Mouse (Mus musculus): ENCODE results near the gene Cul4b. TPM values are rescaled to one million over a fixed set of nuclear protein-coding genes. Genes with fewer than 3 reads are reported as not detected.

The Cul4b gene
- 42.3 TPM for polyA plus RNA-seq (2015; fragmentation: Illumina TruSeq; extraction: RNeasy Lipid Tissue Mini Kit (QIAGEN cat#74804); ENCODE audit: insufficient read depth, low replicate concordance)

DNA sequence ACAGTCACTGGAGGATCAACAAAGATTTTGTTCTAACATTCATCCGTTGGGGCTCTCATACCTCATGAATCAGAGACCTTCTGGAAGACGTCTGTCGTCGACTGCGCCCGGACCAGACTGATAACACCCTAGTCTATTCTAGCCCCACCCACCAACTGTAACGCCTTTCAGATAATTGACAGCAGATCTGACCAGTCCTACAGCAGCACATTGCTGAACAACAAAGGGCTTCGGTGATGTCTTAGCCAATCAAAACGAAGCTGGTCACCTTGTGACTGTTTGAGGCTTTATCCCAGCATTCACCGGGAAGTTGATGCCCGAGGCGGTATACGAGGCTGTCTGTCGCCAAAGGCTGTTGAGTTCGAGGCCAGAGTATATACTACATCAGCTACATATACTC lies at the start of gene Cul4b:
Gene Cul4b, minus strand, starts transcription at position 119 of the 400 bp plus-strand sequence.

DNA sequence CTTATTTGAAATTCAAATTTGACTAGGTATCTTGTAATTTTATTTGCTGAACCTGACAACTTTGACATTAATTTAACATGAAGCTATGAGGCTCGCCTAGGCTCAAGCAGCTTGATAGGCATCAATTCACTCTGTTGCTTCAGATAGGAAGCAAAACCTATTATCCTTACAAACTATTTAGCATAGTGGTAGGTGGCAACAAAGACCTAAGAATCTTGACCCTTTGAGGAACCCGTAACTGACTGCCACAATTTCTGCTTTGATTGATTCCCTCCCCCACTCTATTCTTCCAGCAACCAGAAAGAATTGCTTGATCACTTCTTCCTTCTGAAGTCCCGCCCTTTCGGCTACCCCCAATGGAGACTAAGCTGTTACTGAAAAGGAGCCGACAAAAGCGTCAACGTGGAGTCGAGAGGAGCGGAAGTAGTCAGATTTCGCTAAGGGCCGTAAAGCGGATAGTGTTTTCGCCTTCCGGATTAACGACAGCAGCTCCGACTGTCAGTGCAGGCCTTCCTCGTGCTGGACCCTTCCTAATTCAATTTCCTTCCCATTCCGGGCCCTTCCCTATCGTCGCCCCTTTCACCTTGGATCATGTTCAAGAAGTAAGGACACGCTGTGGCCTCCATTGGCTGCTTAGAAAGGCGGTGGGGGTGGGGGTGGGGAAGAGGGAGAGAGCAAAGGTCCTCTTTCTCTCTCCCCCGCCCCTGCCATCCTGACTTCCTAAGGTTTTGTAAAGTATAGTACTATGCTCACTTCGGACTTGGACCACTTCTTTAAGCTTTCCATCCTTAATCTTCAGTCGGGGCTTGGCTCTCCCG lies 24.4 kb upstream of the Cul4b start, which contains the start of gene Mcts1:
Gene Mcts1, plus strand, starts transcription at position 402 of the 818 bp plus-strand sequence.

Other genes with a start within 250 kb of the Cul4b start
- 155 TPM for gene Lamp2, start 119.7 kb downstream of the Cul4b start, polyA plus RNA-seq (2015; fragmentation: Illumina TruSeq; extraction: RNeasy Lipid Tissue Mini Kit (QIAGEN cat#74804); ENCODE audit: insufficient read depth, low replicate concordance)
- 135 TPM for gene Mcts1, start 24.4 kb upstream of the Cul4b start, polyA plus RNA-seq (2015; fragmentation: Illumina TruSeq; extraction: RNeasy Lipid Tissue Mini Kit (QIAGEN cat#74804); ENCODE audit: insufficient read depth, low replicate concordance)
- 28.3 TPM for gene C1galt1c1, start 58.9 kb upstream of the Cul4b start, polyA plus RNA-seq (2015; fragmentation: Illumina TruSeq; extraction: RNeasy Lipid Tissue Mini Kit (QIAGEN cat#74804); ENCODE audit: insufficient read depth, low replicate concordance)
- gene 6030498E09Rik, start 196.5 kb upstream of the Cul4b start, polyA plus RNA-seq (2015; fragmentation: Illumina TruSeq; extraction: RNeasy Lipid Tissue Mini Kit (QIAGEN cat#74804); ENCODE audit: insufficient read depth, low replicate concordance) = not detected